Mouse (Mus musculus) left cerebral cortex, adult 9 months (tissue): ENCODE measurements around the gene Rb1.

Source experiments
- DNase-seq, 2 experiments: peaks; one replicate each; pipeline ENCODE4 v3.0.0; 2022; ENCODE audit warnings: low spot score in 2 of 2

Gene Rb1

GRCm38 (mm10) chr14:73325456-73326381, at the start of gene Rb1:
Gene Rb1, minus strand, starts transcription at chr14:73325822.
- DNase-seq = peak in 1 of 2 experiments; percentile 73

GRCm38 (mm10) chr14:73374315-73374890, 48.8 kb upstream of the Rb1 start:
- no peak for DNase-seq

- DNase-seq = no peak
These were observed 48.0 kb upstream of the Rb1 start for GRCm38 (mm10) chr14:73373606-73374005.

- no peak for DNase-seq
These were observed 47.4 kb upstream of the Rb1 start for GRCm38 (mm10) chr14:73372990-73373389.

- no peak for DNase-seq
These were observed 46.0 kb upstream of the Rb1 start for GRCm38 (mm10) chr14:73371577-73371976.

GRCm38 (mm10) chr14:73370695-73371372, 45.2 kb upstream of the Rb1 start:
- no peak for DNase-seq

- DNase-seq = no peak
These were observed 44.6 kb upstream of the Rb1 start for GRCm38 (mm10) chr14:73370078-73370670.

GRCm38 (mm10) chr14:73369634-73370033, 44.0 kb upstream of the Rb1 start:
- no peak for DNase-seq

- no peak for DNase-seq
These were observed 43.3 kb upstream of the Rb1 start for GRCm38 (mm10) chr14:73368966-73369365.

GRCm38 (mm10) chr14:73368221-73368620, 42.6 kb upstream of the Rb1 start:
- DNase-seq = no peak

- DNase-seq = peak in 1 of 2 experiments; percentile 52
These were observed 40.7 kb upstream of the Rb1 start for GRCm38 (mm10) chr14:73366278-73366677.

GRCm38 (mm10) chr14:73363782-73364181, 38.2 kb upstream of the Rb1 start:
- DNase-seq = no peak

- DNase-seq = no peak
These were observed 29.1 kb upstream of the Rb1 start for GRCm38 (mm10) chr14:73354700-73355099.

- no peak for DNase-seq
These were observed 25.5 kb upstream of the Rb1 start for GRCm38 (mm10) chr14:73351118-73351517.

- no peak for DNase-seq
These were observed 24.4 kb upstream of the Rb1 start for GRCm38 (mm10) chr14:73350029-73350428.

- no peak for DNase-seq
These were observed 23.5 kb upstream of the Rb1 start for GRCm38 (mm10) chr14:73349061-73349670.

- DNase-seq = no peak
These were observed 21.7 kb upstream of the Rb1 start for GRCm38 (mm10) chr14:73347302-73347701.

GRCm38 (mm10) chr14:73345614-73346013, 20.0 kb upstream of the Rb1 start:
- no peak for DNase-seq

- no peak for DNase-seq
These were observed 14.6 kb upstream of the Rb1 start for GRCm38 (mm10) chr14:73340051-73340755.

- DNase-seq = no peak
These were observed 14.0 kb upstream of the Rb1 start for GRCm38 (mm10) chr14:73339615-73340014.
